Mouse (Mus musculus) common myeloid progenitor, adult 5-6 weeks (primary cell): ENCODE data around the gene Fgf11. TPM values are rescaled to one million over a fixed set of nuclear protein-coding genes. Genes with fewer than 3 reads are reported as not detected.

ENCODE experiments used
- ATAC-seq: replicated peaks from 2 replicates; pipeline ENCODE4 v1.8.0; 2016; ENCODE audit warnings: low read depth, mild to moderate bottlenecking, moderate TSS enrichment, inconsistent platforms; ENCODE audit not compliant: poor library complexity, severe bottlenecking
- total RNA-seq: library from RNA; stranded (forward); fragments of 200-1000, 187-1606 nt; gene quantifications from 2 replicates; pipeline ENCODE4 v1.2.3, GENCODE M21; 2017

The Fgf11 gene
- total RNA-seq, 1 experiment from 2014 or later: 2.5 TPM

GRCm38 (mm10) chr11:69760160-69760900 is 41.3 kb downstream of the Fgf11 start:
- no peak for ATAC-seq

GRCm38 (mm10) chr11:69758971-69759721 is 42.5 kb downstream of the Fgf11 start:
- peak; percentile 59 for ATAC-seq

DNA sequence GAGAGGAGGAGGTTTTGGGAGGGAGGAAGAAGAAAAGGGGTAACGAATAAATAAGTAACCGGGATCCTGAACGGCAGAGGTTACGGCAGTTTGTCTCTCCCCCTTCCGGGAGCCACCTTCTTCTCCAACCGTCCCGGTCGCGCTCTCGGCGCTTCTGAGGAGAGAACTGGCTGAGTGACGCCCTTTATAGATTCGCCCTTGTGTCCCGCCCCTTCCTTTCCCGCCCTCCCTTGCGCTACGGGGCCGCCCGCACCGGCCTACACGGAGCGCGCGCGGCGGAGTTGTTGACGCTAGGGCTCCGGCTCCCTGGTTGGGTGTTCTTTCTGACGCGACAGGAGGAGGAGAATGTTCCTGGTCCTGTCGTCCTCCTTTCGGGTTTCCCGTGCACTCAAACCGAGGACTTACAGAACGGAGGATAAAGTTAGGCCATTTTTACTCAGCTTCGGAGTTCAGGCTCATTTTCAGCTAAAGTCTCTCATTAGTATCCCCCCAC is 43.1 kb downstream of the Fgf11 start, which contains the start of gene Polr2a:
Gene Polr2a, minus strand, starts transcription at position 160 of the 493 bp plus-strand sequence.
- peak; percentile 69 for ATAC-seq

GRCm38 (mm10) chr11:69758090-69758456 is 43.6 kb downstream of the Fgf11 start:
- ATAC-seq: peak; percentile 51

DNA sequence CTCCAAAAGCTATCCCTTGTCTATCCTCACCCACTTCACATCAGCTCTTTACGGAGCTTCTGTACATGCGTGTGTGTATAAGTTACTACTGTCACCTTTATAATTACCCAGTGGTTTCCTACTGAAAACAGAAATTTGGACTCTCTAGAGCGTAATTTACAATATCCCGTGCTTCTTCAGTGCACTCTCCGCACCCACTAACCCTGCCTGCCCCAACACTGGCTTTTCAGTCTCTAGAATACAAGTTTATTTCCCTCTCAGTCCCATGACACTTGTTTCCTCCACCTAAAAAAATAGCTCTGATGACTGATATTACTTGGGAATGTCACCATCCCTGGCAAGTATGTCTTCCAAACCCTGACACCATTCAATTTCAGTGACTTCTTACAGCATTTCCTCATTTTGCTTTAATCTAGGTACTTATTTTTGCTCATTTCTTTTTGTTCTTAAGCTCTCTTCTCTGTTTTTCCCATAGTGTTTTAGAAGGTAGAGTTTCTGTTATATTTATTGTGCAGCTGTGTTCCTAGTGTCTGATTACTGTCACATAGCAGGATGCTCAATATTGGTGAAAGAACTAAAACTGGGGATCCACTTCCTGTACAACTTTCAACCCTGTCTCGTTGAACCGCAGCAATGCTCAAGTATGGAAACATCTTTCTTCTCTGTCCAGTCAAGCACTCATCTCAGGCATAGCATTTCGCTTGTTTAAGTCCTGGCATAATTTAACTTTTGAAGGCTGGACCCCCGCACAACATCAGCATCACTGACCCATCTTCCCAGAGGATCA is 44.2 kb downstream of the Fgf11 start:
- ATAC-seq: peak; percentile 2; the same call in 1 of the 2 replicates

DNA sequence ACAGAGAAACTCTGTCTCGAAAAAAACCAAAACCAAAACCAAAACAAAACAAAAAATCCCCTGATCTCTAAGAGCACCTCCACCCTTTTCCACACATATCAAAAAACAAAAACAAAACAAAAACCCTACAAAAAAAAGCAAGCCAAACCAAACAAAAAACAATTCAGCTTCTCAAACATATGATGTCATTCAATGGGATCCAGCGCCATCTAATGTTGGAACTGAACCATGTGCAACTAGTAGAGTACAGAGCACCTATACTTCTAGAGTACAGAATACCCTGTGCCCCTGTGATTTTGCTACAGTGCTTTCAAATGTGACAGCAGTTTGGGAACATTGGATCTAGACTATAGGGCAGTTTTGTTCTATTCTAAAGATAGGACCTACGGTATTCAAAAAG is 47.0 kb downstream of the Fgf11 start:
- no peak for ATAC-seq

DNA sequence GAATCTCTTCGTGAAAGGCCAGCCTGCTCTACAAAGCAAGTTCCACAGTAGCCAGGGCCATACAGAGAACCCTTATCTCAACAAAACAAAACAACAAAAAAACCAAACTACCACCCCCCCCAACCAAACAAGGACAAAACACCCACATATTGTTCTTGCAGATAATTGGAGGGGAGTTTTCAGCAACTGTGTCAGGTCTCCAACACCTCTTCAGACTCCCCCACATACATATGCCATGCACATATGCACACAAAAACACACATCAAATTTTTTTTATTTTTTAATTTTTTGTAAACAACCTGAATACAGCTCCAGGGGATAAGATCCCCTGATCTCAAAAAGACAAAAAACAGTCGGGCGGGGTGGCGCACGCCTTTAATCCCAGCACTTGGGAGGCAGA is 47.4 kb downstream of the Fgf11 start:
- ATAC-seq: no peak

DNA sequence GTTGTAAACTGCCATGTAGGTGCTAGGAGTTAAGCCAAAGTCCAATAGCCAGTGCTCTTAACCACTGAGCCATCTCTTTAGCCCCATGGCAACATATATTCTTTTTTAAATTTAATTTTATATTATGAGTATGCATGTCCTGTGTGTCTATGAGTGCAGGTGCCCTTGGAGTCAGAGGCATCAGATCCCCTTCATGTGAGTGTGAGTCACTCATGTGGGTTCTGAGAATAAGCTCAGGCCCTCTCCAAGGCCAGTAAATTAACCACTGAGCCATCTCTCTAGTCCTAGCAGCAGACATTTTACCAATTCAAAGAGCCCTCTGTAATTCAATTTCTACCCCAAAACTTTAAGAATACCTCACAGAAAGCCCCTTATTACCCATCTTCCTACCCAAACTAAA is 49.0 kb downstream of the Fgf11 start:
- ATAC-seq: no peak

- ATAC-seq: 0 out of 2 replicates have a peak, but pooled peaks have one; percentile 32
Observed at GRCm38 (mm10) chr11:69751635-69752034, 50.0 kb downstream of the Fgf11 start.

Other genes starting within 250 kb of the Fgf11 start
- 0.55 TPM in 1 of 2 replicates, not detected in the other for gene Efnb3, start 241.7 kb downstream of the Fgf11 start, total RNA-seq
- 5.0 and 8.0 TPM in 2 replicates for gene Wrap53, start 221.6 kb downstream of the Fgf11 start, total RNA-seq
- gene Trp53, start 221.5 kb downstream of the Fgf11 start, total RNA-seq: 78.8 and 104 TPM in 2 replicates
- gene Atp1b2, start 195.9 kb downstream of the Fgf11 start, total RNA-seq: 16.9 and 26.2 TPM in 2 replicates
- gene Shbg, start 184.0 kb downstream of the Fgf11 start, total RNA-seq: not detected in 2 replicates
- gene Sat2, start 179.8 kb downstream of the Fgf11 start, total RNA-seq: not detected in 2 replicates
- 38.9 and 44.1 TPM in 2 replicates for gene Fxr2, start 168.9 kb downstream of the Fgf11 start, total RNA-seq
- 0.87 TPM in 1 of 2 replicates, not detected in the other for gene Sox15, start 146.5 kb downstream of the Fgf11 start, total RNA-seq
- 51.8 and 56.8 TPM in 2 replicates for gene Mpdu1, start 139.2 kb downstream of the Fgf11 start, total RNA-seq
- gene Cd68, start 135.7 kb downstream of the Fgf11 start, total RNA-seq: 11.0 and 29.0 TPM in 2 replicates
- 895 and 933 TPM in 2 replicates for gene Eif4a1, start 129.4 kb downstream of the Fgf11 start, total RNA-seq
- 75.7 and 92.7 TPM in 2 replicates for gene Senp3, start 119.8 kb downstream of the Fgf11 start, total RNA-seq
- gene Tnfsf13, start 116.1 kb downstream of the Fgf11 start, total RNA-seq: 7.7 and 11.1 TPM in 2 replicates
- not detected in 2 replicates for gene Tnfsf12, start 106.0 kb downstream of the Fgf11 start, total RNA-seq
- gene Tnfsfm13, start 105.8 kb downstream of the Fgf11 start, total RNA-seq: 2.1 and 3.0 TPM in 2 replicates
- gene Polr2a, start 43.2 kb downstream of the Fgf11 start, total RNA-seq: 59.3 and 132 TPM in 2 replicates
- gene Slc35g3, start 39.9 kb downstream of the Fgf11 start, total RNA-seq: not detected in 2 replicates
- 2.2 and 2.6 TPM in 2 replicates for gene Zbtb4, start 35.9 kb downstream of the Fgf11 start, total RNA-seq
- gene Chrnb1, start 5.9 kb downstream of the Fgf11 start, total RNA-seq: 0.27 and 1.5 TPM in 2 replicates
- not detected in 2 replicates for gene Tmem102, start 3.8 kb upstream of the Fgf11 start, total RNA-seq
- gene Gm39566, start 13.4 kb upstream of the Fgf11 start, total RNA-seq: not detected in 2 replicates
- not detected in 2 replicates for gene Spem2, start 16.6 kb upstream of the Fgf11 start, total RNA-seq
- not detected in 2 replicates for gene Spem1, start 20.3 kb upstream of the Fgf11 start, total RNA-seq
- gene Nlgn2, start 35.9 kb upstream of the Fgf11 start, total RNA-seq: 6.5 and 8.6 TPM in 2 replicates
- gene Tmem256, start 36.7 kb upstream of the Fgf11 start, total RNA-seq: 245 and 258 TPM in 2 replicates
- 24.6 and 31.0 TPM in 2 replicates for gene Plscr3, start 44.5 kb upstream of the Fgf11 start, total RNA-seq
- not detected in 2 replicates for gene Tnk1, start 56.9 kb upstream of the Fgf11 start, total RNA-seq
- gene Tmem95, start 76.2 kb upstream of the Fgf11 start, total RNA-seq: not detected in 2 replicates
- gene Kctd11, start 79.5 kb upstream of the Fgf11 start, total RNA-seq: 0.39 and 0.50 TPM in 2 replicates
- 73.1 and 81.7 TPM in 2 replicates for gene Acap1, start 93.7 kb upstream of the Fgf11 start, total RNA-seq
- 5.5 and 5.9 TPM in 2 replicates for gene 2810408A11Rik, start 99.1 kb upstream of the Fgf11 start, total RNA-seq
- 26.9 and 32.3 TPM in 2 replicates for gene Neurl4, start 99.2 kb upstream of the Fgf11 start, total RNA-seq
- 42.0 and 78.8 TPM in 2 replicates for gene Gps2, start 112.0 kb upstream of the Fgf11 start, total RNA-seq
- 854 and 864 TPM in 2 replicates for gene Eif5a, start 120.1 kb upstream of the Fgf11 start, total RNA-seq
- not detected in 2 replicates for gene Ybx2, start 133.9 kb upstream of the Fgf11 start, total RNA-seq
- gene Slc2a4, start 146.3 kb upstream of the Fgf11 start, total RNA-seq: 0.78 TPM in 1 of 2 replicates, not detected in the other
- gene Cldn7, start 162.9 kb upstream of the Fgf11 start, total RNA-seq: not detected in 2 replicates
- gene Ctdnep1, start 179.3 kb upstream of the Fgf11 start, total RNA-seq: 22.1 and 47.1 TPM in 2 replicates
- 41.2 and 47.0 TPM in 2 replicates for gene Elp5, start 180.7 kb upstream of the Fgf11 start, total RNA-seq
- 163 and 255 TPM in 2 replicates for gene Gabarap, start 189.3 kb upstream of the Fgf11 start, total RNA-seq
- gene Phf23, start 193.9 kb upstream of the Fgf11 start, total RNA-seq: 40.9 and 59.2 TPM in 2 replicates
- gene Dvl2, start 198.7 kb upstream of the Fgf11 start, total RNA-seq: 12.6 and 13.1 TPM in 2 replicates
- 43.7 and 46.0 TPM in 2 replicates for gene Acadvl, start 213.6 kb upstream of the Fgf11 start, total RNA-seq
- 3.0 and 5.2 TPM in 2 replicates for gene Dlg4, start 215.1 kb upstream of the Fgf11 start, total RNA-seq